Mouse (Mus musculus): Measurements from ENCODE around the gene Meis2.

The Meis2 gene

GRCm38 (mm10) chr2:115856401-115857073, 209.1 kb downstream of the Meis2 start:
- no peak for DNase-seq (ENCODE audit: low read depth, low spot score)

- peak; percentile 50 for DNase-seq (ENCODE audit: low read depth, low spot score)
Observed at GRCm38 (mm10) chr2:115855511-115856400, 209.9 kb downstream of the Meis2 start.

DNA sequence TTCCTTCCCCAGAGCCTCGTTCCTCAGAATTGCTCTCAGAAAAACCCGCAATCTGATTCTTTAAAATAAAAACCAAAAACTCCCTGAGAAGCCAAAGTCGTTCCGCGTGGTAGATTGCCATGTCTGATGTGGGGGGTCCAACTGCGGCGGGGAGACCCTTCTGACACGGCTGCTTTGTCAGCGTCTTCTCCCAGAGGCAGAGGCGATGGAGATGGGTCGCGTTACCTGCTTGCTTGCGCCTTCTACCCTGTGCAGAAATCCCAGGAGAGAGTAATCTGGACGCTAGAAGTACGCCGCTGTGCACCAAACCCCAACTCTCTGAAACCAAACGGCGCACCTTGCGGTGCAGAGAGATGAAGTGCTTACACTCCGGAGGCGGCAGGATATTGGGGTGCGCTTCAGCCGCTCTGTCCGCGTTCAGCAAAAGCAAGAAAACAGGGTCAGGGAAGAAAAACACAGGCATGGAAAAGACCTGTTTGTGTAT, 210.8 kb downstream of the Meis2 start:
- no peak for DNase-seq (ENCODE audit: low read depth, low spot score)

DNA sequence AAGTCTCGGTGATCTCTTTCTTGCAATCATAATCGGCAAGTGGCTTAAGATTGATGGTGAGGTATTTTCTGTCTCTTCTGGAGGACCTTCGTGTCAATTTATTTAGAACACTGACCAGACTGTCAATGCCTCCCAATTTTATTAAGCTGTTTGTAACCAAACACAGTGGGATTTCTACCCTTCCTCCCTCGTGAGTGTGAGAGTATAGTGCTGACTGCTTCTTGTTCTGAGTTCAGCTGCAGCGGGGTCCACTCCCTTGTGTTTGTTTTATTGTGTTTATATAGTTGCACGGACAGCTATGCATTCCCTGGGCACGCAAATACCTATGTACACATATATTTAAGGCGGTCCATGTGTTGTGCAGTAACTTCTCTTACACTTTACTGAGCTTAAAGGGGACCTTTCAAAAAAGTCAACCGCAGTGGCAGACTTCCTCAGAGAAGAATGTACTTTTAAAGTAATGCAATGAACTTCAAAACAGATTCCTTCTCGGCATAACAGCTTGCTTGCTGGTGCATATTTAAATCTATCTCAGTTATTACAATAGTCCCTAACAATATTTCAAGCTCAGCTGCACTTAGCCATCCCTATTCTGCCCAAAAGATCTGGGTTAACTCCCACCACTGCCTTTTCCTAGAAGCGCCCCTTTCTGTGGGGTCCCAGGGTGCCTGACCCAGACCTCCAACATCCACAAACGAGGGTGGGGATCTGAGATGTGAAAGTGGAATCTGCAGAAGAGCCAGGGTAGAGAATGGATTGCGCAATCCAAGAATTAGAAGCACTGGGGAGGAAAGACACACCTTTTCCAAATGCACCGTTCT, 211.4 kb downstream of the Meis2 start:
- no peak for DNase-seq (ENCODE audit: low read depth, low spot score)

GRCm38 (mm10) chr2:115853221-115853620, 212.4 kb downstream of the Meis2 start:
- DNase-seq (ENCODE audit: low read depth, low spot score) = no peak

GRCm38 (mm10) chr2:115852615-115853014, 213.0 kb downstream of the Meis2 start:
- DNase-seq (ENCODE audit: low read depth, low spot score) = no peak

- DNase-seq (ENCODE audit: low read depth, low spot score) = no peak
Observed at GRCm38 (mm10) chr2:115852109-115852508, 213.5 kb downstream of the Meis2 start.

DNA sequence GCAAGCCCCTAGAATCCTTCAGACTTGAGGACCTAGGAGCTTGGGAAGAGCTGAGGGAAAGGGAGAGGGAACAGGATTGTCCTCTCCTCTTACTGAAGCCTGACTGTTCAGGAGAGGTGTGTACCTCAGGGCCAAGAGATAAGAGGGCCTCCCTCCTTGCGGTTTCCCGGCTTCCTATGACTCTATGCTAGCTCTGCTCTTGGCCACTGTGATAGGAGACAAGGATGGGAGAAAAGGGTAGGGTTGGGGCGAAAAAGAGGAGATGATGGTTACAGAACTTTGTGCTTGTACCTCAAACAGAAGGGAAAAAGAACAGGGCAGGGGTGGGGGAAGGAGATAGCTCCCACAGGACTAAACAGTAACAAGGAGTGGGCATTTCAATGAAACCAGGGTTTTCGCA, 214.7 kb downstream of the Meis2 start:
- DNase-seq (ENCODE audit: low read depth, low spot score) = no peak

DNA sequence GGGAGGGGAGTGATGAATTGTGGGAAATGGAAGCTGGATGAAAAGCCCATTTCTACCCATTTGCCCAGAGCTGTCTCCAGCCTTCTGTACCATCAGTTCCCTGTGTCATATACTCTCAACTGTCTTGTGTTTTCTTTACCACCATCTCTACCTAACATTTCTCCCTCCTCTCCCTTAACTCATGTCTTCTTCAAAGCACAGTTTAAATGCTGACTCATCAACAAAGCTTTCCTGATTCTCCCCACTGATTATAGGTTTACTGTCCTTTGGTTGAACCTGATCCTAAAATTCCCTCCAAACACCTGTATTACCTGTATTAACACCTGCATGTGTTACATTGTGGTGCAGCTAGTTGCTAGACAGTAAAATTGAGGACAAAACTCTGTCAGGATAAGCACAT, 222.8 kb downstream of the Meis2 start:
- no peak for DNase-seq (ENCODE audit: low read depth, low spot score)

- DNase-seq (ENCODE audit: low read depth, low spot score) = no peak
Observed at GRCm38 (mm10) chr2:115836034-115836433, 229.6 kb downstream of the Meis2 start.

DNA sequence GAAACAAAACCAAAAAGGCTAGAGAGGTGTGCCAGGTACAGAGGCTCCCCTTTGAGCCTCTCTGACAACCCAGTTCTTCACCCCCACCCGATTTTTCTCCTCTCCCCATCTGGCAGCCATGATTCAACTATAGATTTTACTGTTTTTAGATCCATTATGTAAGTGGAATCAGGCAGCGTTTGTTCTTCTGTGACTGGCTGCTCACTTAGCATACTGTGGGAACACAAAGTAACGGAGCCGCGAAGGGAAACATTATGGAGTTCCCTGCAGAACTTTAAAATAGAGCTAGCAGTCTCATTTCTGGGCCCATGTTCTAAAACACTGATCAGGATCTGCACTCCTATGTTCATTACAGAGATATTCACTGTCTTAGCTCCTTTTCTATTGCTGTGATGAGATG, 243.3 kb downstream of the Meis2 start:
- no peak for DNase-seq (ENCODE audit: low read depth, low spot score)

DNA sequence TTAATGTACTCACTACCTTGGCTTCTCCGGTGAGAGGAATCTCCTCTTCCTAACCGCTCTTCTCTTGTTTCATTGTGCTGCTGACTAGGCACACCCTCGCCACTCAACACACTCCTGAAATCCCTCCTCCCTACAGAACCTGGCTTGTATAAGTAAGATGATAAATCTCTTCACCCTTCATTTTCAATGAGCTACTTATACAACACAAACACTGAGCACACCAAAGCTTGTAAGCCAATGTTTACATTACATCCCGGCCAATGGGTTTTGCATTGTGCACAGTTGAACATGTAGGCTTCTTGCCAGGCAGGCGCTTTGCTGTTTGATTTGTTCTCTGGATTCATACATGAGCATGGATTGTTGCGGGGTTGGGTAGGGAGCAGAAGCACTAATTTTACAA, 247.7 kb downstream of the Meis2 start:
- DNase-seq (ENCODE audit: low read depth, low spot score) = no peak

DNA sequence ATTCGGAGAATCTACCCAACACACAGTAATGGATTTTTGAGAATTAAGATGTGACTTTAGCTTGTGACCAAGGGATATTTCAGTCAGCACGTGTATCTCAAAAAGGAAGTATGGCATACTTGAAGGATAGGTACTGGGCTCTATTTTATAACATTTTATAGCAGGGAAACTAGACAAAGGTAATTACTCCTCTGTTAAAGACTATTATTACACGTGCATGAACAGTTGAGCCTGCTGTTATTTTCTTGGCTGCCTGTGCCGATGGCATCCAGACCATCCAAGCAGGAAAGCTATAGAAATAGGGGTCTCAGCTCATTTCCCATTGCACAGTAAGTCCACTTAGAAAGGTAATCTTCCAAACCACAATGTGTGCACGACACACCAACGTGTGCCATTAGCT, 251.9 kb downstream of the Meis2 start:
- DNase-seq (ENCODE audit: low read depth, low spot score) = no peak

GRCm38 (mm10) chr2:115813316-115813715, 252.3 kb downstream of the Meis2 start:
- no peak for DNase-seq (ENCODE audit: low read depth, low spot score)
